Mouse (Mus musculus) spleen, adult 2 months (tissue): ENCODE measurements around the gene Cnot8. TPM values are rescaled to one million over a fixed set of nuclear protein-coding genes. Genes with fewer than 3 reads are reported as not detected.

Experiments
- DNase-seq, 2 experiments: peaks; one replicate each; pipeline versions ENCODE4 v3.0.0 to v3.0.0-alpha.2; 2012 to 2021; ENCODE audit warnings: low spot score in 2 of 2, low read depth in 1 of 2
- H3K27ac ChIP-seq: fragments of 200-500 bp; 2 replicates; pipeline ENCODE4 v1.5.1; 2012; ENCODE audit warnings: low read length, inconsistent platforms; ENCODE audit not compliant: insufficient read depth
- H3K27me3 ChIP-seq: fragments of 200-500 bp; 2 replicates; pipeline ENCODE4 v1.6.1; 2012; ENCODE audit warnings: mild to moderate bottlenecking, moderate library complexity, low read length, inconsistent platforms; ENCODE audit not compliant: control insufficient read depth, insufficient read depth
- H3K36me3 ChIP-seq: fragments of 200-500 bp; 2 replicates; pipeline ENCODE4 v1.6.1; 2012; ENCODE audit warnings: mild to moderate bottlenecking, low read length, inconsistent platforms; ENCODE audit not compliant: control insufficient read depth, insufficient read depth
- H3K4me1 ChIP-seq: fragments of 200-500 bp; 2 replicates; pipeline ENCODE4 v1.6.1; 2011; ENCODE audit warnings: inconsistent platforms; ENCODE audit not compliant: control insufficient read depth, insufficient read depth, insufficient read length
- H3K4me3 ChIP-seq: fragments of 200-500 bp; 2 replicates; pipeline ENCODE4 v1.5.1; 2011; ENCODE audit warnings: mild to moderate bottlenecking, inconsistent platforms; ENCODE audit not compliant: insufficient read depth, insufficient read length; ENCODE audit errors: extremely low read depth
- CTCF ChIP-seq: fragments of 200-500 bp; IDR thresholded peaks from 2 replicates; pipeline ENCODE4 v1.5.1; 2011; ENCODE audit warnings: mild to moderate bottlenecking, inconsistent platforms; ENCODE audit not compliant: insufficient read depth, insufficient read length, insufficient replicate concordance; ENCODE audit errors: extremely low read depth
- POLR2A ChIP-seq: fragments of 200-500 bp; IDR thresholded peaks from 2 replicates; pipeline ENCODE4 v1.6.1; 2011; ENCODE audit warnings: low read depth, low read length, inconsistent platforms
- WGBS: fragments of 180-500 bp; shearing (Covaris S2); methylation state at CpG from one replicate; pipeline ENCODE4 v1.1.7; 2018; 5-methylcytosine and 5-hydroxymethylcytosine counted together
- polyA plus RNA-seq: library from polyadenylated mRNA; depleted of rRNA; stranded (reverse); fragments of >200 nt; gene quantifications from 2 replicates; pipeline ENCODE4 v1.2.3, GENCODE M21; 2012

Gene Cnot8
- polyA plus RNA-seq, 1 experiment, result 41.1 TPM

- TF ChIP-seq POLR2A, result no peak
- no peak for TF ChIP-seq CTCF
- Histone ChIP-seq H3K4me3 (no peak overlapping the region), H3K36me3 (peaks cover 18% of the 10 kb centered on the region), H3K4me1 (no peaks in the 10 kb centered on the region), H3K27me3 (no peaks in the 10 kb centered on the region), H3K27ac (no peak overlapping the region)
- DNase-seq, result no peak
- 94% methylated on average over 2 of the region's 2 CpGs for WGBS
Observed at GRCm38 (mm10) chr11:58123711-58124110, 19.8 kb downstream of the Cnot8 start.

- no peak overlapping the region for H3K27ac ChIP-seq
- no peaks in the 10 kb centered on the region for H3K4me1 ChIP-seq
- no peak overlapping the region for H3K4me3 ChIP-seq
- no peaks in the 10 kb centered on the region for H3K27me3 ChIP-seq
- peaks cover 18% of the 10 kb centered on the region for H3K36me3 ChIP-seq
- TF ChIP-seq CTCF, result no peak
- TF ChIP-seq POLR2A, result no peak
- no peak for DNase-seq
- WGBS, result 96% methylated on average over 11 of the region's 11 CpGs
Observed at GRCm38 (mm10) chr11:58125021-58125420, 21.1 kb downstream of the Cnot8 start.

- no peak for TF ChIP-seq CTCF
- no peak for DNase-seq
- 65% methylated on average over 7 of the region's 7 CpGs for WGBS
- Histone ChIP-seq H3K36me3 (peaks cover 21% of the 10 kb centered on the region), H3K27me3 (no peaks in the 10 kb centered on the region), H3K4me1 (no peaks in the 10 kb centered on the region), H3K4me3 (no peak overlapping the region), H3K27ac (no peak overlapping the region)
Observed at GRCm38 (mm10) chr11:58126397-58127160, 22.6 kb downstream of the Cnot8 start.

- H3K36me3 ChIP-seq, result peaks cover 22% of the 10 kb centered on the region
- H3K4me3 ChIP-seq, result no peak overlapping the region
- no peaks in the 10 kb centered on the region for H3K4me1 ChIP-seq
- 82% methylated on average over 2 of the region's 2 CpGs for WGBS
- TF ChIP-seq POLR2A (no peak), CTCF (no peak)
- H3K27me3 ChIP-seq, result no peaks in the 10 kb centered on the region
- H3K27ac ChIP-seq, result no peak overlapping the region
- DNase-seq, result no peak
Observed at GRCm38 (mm10) chr11:58127544-58127943, 23.6 kb downstream of the Cnot8 start.

- Histone ChIP-seq H3K27me3 (no peaks in the 10 kb centered on the region), H3K4me1 (no peaks in the 10 kb centered on the region), H3K36me3 (peaks cover 28% of the 10 kb centered on the region), H3K4me3 (no peak overlapping the region), H3K27ac (no peak overlapping the region)
- WGBS, result 96% methylated on average over 6 of the region's 6 CpGs
- DNase-seq, result no peak
- TF ChIP-seq POLR2A, result no peak
- no peak for TF ChIP-seq CTCF
Observed at GRCm38 (mm10) chr11:58129302-58129843, 25.4 kb downstream of the Cnot8 start.

- H3K4me3 ChIP-seq, result no peak overlapping the region
- H3K27ac ChIP-seq, result no peak overlapping the region
- TF ChIP-seq CTCF (no peak), POLR2A (no peak)
- no peak for DNase-seq
- peaks cover 31% of the 10 kb centered on the region for H3K36me3 ChIP-seq
- WGBS, result 81% methylated on average over 3 of the region's 3 CpGs
- H3K27me3 ChIP-seq, result no peaks in the 10 kb centered on the region
- no peaks in the 10 kb centered on the region for H3K4me1 ChIP-seq
Observed at GRCm38 (mm10) chr11:58132026-58132425, 28.1 kb downstream of the Cnot8 start.

- Histone ChIP-seq H3K4me3 (no peak overlapping the region), H3K27me3 (no peaks in the 10 kb centered on the region), H3K27ac (no peak overlapping the region), H3K4me1 (no peaks in the 10 kb centered on the region), H3K36me3 (peaks cover 29% of the 10 kb centered on the region)
- DNase-seq, result no peak
- no peak for TF ChIP-seq POLR2A
- no peak for TF ChIP-seq CTCF
Observed at GRCm38 (mm10) chr11:58134869-58135268, 30.9 kb downstream of the Cnot8 start.
